Mouse (Mus musculus): ENCODE measurements around the gene 1700003F12Rik. TPM values are rescaled to one million over a fixed set of nuclear protein-coding genes. Genes with fewer than 3 reads are reported as not detected.

1700003F12Rik gene
- total RNA-seq, 1 experiment from 2014 or later = 1.2 TPM

DNA sequence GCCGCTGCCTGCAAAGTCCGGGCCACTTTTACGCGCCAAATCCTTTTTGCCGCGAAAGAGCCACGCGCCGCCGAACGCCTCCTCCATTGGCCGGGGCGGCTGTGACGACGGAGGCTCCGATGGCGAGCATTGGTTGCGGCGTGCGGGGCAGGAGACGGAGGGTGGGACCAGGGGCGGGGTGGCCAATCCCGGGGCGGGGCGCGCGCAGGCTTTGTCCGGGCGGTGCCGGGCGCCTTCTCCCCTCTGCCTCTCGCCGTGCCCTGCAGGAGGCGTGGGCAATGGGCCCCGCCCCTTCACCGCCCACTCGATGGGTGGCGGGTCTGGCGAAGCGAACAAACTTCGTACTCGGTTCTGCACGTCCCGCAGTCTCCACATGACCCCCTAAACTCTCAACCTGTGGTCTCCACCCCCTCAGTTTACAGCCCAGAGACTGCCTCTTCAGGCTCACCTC is 23.0 kb downstream of the 1700003F12Rik start, which contains the start of gene E2f1:
E2f1 (minus strand) TSS at position 57 of the 451 bp plus-strand sequence.
- ATAC-seq (ENCODE audit: extremely low read depth, insufficient number of reproducible peaks, low FRiP score, poor library complexity, severe bottlenecking) = peak; percentile 87

GRCm38 (mm10) chr2:154570666-154571065 is 23.8 kb downstream of the 1700003F12Rik start:
- no peak for ATAC-seq (ENCODE audit: extremely low read depth, insufficient number of reproducible peaks, low FRiP score, poor library complexity, severe bottlenecking)

DNA sequence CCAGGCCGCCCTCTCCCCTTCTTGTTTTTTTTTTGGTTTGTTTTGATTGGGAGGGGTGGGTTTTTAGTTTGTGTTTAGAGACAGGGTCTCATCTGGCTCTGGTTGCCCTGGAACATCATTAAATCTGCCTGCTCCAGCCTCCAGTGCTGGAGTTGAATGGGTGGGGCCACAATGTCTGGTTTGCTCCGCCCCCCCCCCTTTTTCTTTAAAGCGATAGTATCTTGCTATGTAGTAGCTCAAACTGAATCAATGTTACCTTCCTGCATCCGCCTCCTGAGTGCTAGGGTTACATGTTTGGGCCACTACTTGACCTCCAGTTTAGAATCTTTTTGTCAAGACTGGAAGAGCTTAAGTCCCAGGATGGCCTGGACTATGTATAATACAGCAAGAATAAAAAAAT is 24.4 kb downstream of the 1700003F12Rik start:
- ATAC-seq (ENCODE audit: extremely low read depth, insufficient number of reproducible peaks, low FRiP score, poor library complexity, severe bottlenecking) = no peak

DNA sequence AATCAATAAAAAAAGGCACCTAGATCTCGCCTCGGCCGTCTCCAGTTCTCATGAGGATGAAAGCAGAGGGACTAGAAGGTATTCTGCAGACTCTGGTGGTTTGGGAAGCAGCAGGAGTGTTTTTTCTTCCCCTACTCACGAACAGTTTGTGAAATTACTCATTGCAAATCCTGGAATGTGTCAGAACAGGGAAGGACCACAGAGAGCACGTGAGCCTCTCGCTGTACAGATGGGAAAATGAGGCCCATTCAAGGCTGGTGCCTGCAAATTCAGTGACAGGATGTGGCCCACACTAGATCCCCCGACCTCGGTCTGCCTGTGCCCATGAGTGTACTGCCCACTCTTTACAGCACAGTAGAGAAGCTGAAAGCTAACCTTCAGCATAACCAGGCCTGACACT is 25.1 kb downstream of the 1700003F12Rik start:
- ATAC-seq (ENCODE audit: extremely low read depth, insufficient number of reproducible peaks, low FRiP score, poor library complexity, severe bottlenecking) = no peak

GRCm38 (mm10) chr2:154572996-154573395 is 26.1 kb downstream of the 1700003F12Rik start:
- ATAC-seq (ENCODE audit: extremely low read depth, insufficient number of reproducible peaks, low FRiP score, poor library complexity, severe bottlenecking) = no peak

GRCm38 (mm10) chr2:154574271-154574670 is 27.4 kb downstream of the 1700003F12Rik start:
- peak; percentile 65 for ATAC-seq (ENCODE audit: extremely low read depth, insufficient number of reproducible peaks, low FRiP score, poor library complexity, severe bottlenecking)

GRCm38 (mm10) chr2:154576876-154577743 is 30.2 kb downstream of the 1700003F12Rik start:
- ATAC-seq (ENCODE audit: extremely low read depth, insufficient number of reproducible peaks, low FRiP score, poor library complexity, severe bottlenecking) = no peak

- ATAC-seq (ENCODE audit: extremely low read depth, insufficient number of reproducible peaks, low FRiP score, poor library complexity, severe bottlenecking) = no peak
These were observed 30.8 kb downstream of the 1700003F12Rik start for GRCm38 (mm10) chr2:154577744-154578067.

GRCm38 (mm10) chr2:154580586-154580985 is 33.7 kb downstream of the 1700003F12Rik start:
- ATAC-seq (ENCODE audit: extremely low read depth, insufficient number of reproducible peaks, low FRiP score, poor library complexity, severe bottlenecking) = no peak

- ATAC-seq (ENCODE audit: extremely low read depth, insufficient number of reproducible peaks, low FRiP score, poor library complexity, severe bottlenecking) = no peak
These were observed 34.5 kb downstream of the 1700003F12Rik start for GRCm38 (mm10) chr2:154581421-154581820.

DNA sequence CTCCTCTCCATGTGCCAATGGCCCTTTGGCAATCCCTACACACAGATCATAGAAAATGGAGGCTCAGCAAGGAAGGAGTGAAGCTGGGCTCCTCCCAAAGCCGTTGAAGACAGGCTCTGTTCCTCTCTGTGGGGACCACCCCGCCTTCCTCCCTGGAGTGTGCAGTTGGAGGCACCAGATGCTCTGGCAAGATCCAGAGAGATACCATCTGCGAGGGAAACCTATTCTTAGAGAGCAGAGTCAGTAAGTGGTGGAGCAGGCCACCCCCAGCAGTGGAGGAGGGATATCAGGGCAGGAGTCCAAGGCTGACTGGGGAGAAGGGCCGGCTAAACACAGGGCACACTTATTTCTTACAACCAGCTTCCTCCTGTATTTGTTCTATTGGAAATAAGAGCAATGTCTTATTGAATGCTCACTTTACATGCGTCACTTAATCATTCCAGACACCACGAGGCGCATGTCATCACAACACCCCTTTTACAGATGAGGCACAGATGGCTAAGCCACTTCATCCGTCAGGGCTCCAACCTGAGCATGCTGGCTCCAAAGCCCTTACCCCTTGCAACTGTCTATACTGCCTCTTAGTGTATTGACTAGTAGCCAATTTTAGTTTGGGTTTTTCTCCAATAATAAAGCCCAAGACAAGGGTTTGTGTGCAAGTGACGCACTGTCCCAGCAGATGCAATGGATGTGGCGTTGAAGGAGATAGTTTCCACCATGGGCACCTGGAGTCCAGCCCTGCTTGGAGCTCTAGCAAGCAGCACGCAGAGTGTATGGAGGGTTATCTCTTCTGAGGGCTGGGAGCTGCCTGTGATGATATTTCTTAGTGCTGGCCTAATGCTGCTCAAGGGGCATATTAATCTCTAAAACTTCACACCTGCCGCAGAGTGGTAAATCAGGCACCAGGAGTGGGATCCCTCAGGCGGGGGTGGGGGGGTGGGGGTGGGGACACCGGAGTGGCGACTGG is 37.3 kb downstream of the 1700003F12Rik start:
- no peak for ATAC-seq (ENCODE audit: extremely low read depth, insufficient number of reproducible peaks, low FRiP score, poor library complexity, severe bottlenecking)

- ATAC-seq (ENCODE audit: extremely low read depth, insufficient number of reproducible peaks, low FRiP score, poor library complexity, severe bottlenecking) = no peak
These were observed 38.2 kb downstream of the 1700003F12Rik start for GRCm38 (mm10) chr2:154584931-154585601.

DNA sequence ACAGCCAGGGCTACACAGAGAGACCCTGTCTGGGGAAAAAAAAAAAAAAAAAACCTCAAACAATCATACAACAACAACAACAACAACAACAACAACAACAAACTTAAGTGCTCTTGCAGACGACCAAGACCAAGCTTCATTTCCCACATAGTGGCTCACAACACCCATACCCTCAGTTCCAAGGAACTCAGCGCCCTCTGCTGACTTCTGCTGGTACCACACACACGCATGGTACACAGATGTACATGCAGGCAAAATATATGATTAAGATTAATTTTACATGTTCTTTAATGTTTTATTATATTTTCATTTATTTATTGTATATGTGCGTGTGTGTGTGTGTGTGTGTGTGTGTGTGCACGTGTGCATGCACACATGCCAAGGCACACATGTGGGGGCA is 39.5 kb downstream of the 1700003F12Rik start:
- peak; percentile 52; the same call in 1 of the 2 replicates for ATAC-seq (ENCODE audit: extremely low read depth, insufficient number of reproducible peaks, low FRiP score, poor library complexity, severe bottlenecking)

GRCm38 (mm10) chr2:154589051-154589450 is 42.2 kb downstream of the 1700003F12Rik start:
- ATAC-seq (ENCODE audit: extremely low read depth, insufficient number of reproducible peaks, low FRiP score, poor library complexity, severe bottlenecking) = no peak

DNA sequence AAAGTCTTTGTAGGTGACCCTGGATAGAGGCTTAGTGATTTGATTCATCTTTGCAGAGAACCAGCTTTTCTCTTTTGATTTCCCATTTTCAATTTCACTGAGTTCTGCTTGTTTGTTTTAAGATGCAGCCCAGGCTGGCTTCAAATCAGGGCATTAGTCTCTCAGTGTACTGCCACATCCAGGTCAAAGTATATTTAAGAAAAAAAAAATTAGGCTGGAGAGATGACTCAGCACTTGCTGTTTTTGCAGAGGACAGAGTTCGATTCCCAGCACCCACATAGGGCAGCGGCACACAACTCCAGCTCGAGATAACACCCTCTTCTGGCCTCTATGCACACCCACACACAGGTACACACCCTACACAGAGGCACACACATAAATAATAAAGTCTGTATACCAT is 44.4 kb downstream of the 1700003F12Rik start:
- ATAC-seq (ENCODE audit: extremely low read depth, insufficient number of reproducible peaks, low FRiP score, poor library complexity, severe bottlenecking) = no peak

DNA sequence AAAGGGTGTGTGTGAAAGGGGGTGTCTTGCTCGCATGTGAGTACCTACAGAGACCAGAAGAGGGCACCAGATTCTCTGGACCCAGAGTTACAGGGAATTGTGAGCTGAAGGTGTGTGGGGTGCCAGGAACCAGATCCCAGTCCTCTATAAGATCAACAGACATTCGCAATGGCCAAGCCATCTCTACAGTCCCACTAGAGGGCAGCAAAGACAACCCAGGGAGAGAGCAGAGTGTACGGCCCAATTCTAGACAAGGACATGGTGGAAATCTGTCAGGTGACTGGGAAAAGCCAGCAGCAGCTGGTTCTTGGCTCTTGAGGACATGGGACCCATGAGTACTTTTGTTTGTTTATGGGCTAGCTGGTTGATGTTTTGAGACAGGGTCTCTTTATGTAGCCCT is 46.1 kb downstream of the 1700003F12Rik start:
- ATAC-seq (ENCODE audit: extremely low read depth, insufficient number of reproducible peaks, low FRiP score, poor library complexity, severe bottlenecking) = peak; percentile 66; the same call in 1 of the 2 replicates

- ATAC-seq (ENCODE audit: extremely low read depth, insufficient number of reproducible peaks, low FRiP score, poor library complexity, severe bottlenecking) = no peak
These were observed 48.9 kb downstream of the 1700003F12Rik start for GRCm38 (mm10) chr2:154595775-154596174.

GRCm38 (mm10) chr2:154597399-154597798 is 50.5 kb downstream of the 1700003F12Rik start:
- ATAC-seq (ENCODE audit: extremely low read depth, insufficient number of reproducible peaks, low FRiP score, poor library complexity, severe bottlenecking) = no peak

Data from neutrophil, adult 5-6 weeks (primary cell).